Mouse (Mus musculus): ENCODE data around the gene Sppl3. TPM values are rescaled to one million over a fixed set of nuclear protein-coding genes. Genes with fewer than 3 reads are reported as not detected.
A peak's percentile ranks its signal among the peaks of the same experiment; 100 is the strongest.

Sppl3 gene
- total RNA-seq, 2 experiments from 2014 or later: 51.9 to 56.5 TPM

DNA sequence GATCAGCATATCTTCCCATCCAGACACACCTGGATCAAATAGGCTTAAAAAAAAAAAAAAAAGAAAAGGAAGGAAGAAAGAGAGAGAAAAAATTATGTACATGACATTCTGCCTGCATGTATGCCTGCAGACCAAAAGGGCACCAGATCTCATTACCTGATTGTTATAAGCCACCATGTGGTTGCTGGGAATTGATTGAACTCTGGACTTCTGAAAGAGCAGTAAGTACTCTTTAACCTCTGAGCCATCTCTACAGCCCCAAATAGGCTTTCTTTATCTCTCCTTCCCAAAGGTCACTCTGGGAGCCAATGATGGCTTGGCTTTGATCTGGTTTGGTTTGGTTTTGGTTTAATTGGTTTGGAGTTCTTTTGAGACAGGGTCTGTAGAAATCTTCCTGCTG lies 25.9 kb upstream of the Sppl3 start:
- intact Hi-C loops (cut with DNase I): no loop called here
- no peak for DNase-seq

DNA sequence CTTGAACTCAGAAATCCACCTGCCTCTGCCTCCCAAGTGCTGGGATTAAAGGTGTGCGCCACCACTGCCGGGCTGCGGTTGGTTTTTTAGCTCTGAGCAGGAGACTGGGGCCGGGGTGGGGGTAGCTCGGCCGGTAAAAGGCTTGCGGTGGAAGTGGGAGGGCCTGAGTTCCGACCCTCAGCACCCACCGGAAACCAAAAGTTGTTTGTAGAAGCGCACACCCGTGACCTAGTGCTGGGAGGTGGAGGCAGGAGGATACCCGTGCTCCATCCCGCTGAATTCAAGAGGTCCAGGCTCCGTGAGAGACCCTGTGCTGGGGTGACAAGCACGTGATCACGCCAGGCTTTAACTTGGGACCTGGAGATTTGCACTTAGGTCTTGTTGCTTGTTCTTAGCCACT lies 14.5 kb upstream of the Sppl3 start:
- no peak for DNase-seq

DNA sequence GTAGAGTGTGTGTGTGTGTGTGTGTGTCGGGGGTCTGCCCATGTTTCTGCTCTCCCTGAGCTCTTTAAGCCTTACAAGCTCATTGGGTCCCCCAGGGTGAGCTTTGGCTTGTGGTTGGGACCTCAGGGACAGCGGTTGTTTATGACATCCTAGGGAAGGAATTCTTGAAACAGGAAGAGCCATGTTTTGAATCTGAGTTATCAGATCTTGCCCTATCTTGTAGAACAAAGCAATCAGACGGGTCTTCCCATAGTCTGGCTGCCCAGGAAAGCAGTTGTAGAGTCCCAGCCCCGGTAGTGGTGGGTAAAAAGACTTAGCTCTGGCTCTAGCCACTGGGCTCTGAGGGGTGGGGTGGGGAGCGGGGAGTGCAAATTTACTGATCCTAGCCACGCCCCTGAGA lies 13.6 kb upstream of the Sppl3 start:
- no peak for DNase-seq
- intact Hi-C loops (cut with DNase I): no loop called here

More for the DNA sequence above, 14.5 kb upstream of the Sppl3 start:
- intact Hi-C loops (cut with DNase I): no loop called here

DNA sequence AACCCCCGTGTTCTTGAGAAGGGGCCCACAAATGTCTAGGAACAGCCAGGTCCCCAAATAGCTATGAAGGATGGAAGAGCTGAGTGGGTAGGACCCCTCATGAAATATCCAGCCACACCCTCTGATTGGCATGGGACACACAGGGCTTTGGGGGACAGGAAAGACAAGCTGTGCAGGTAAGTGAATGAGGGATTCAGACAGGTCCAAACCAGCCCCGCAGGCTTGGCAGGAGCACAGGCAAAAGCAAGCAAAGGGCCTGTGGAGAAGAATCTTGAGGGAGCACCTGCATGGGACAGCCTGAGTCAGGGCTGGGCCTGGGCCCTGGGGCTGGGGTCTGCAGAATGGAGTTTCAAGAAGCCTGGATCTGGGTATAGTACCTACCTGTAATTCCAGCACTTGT lies 10.4 kb upstream of the Sppl3 start:
- no peak for DNase-seq
- intact Hi-C loops (cut with DNase I): no loop called here

DNA sequence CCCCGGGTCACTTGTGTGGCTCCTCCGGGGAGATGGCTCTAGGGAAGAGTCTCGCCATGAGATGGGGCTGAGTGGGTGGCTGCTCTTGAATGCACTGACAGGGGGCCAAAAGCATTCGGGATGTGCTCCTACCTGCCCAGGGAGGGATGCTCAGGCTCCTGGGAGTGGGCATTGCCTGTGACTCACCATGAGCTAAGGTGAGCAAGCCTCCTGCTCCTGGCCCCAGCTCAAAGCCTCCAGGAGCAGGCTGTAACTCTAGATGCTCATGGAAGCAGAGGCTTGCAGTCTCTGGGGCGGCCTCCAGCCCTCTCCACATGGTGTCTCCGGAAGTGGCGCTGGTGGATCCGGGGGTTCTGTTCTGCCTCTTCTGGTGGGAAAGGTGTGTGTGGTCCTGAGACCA lies 9.5 kb upstream of the Sppl3 start:
- DNase-seq: no peak
- intact Hi-C loops (cut with DNase I): no loop called here

DNA sequence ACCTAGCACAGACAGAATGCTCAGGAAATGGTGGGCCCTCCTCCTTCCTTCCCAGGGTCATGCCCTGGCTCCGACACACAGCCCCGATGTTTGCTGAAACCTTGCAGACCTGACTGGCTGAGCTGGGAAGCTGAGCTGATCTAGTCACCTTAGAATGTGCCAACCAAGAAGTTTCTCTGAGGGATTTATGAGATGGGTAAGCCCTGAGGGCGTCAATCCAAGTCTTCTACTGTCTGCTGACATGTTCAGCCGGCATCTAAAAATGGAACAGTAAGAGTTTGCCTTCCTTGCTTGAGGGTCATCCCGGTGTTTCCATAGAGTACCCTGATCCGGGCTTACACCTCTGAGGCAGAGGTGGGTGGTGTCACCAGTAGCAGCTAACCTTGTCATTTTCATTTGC lies 8.2 kb upstream of the Sppl3 start:
- intact Hi-C loops (cut with DNase I): no loop called here
- no peak for DNase-seq

DNA sequence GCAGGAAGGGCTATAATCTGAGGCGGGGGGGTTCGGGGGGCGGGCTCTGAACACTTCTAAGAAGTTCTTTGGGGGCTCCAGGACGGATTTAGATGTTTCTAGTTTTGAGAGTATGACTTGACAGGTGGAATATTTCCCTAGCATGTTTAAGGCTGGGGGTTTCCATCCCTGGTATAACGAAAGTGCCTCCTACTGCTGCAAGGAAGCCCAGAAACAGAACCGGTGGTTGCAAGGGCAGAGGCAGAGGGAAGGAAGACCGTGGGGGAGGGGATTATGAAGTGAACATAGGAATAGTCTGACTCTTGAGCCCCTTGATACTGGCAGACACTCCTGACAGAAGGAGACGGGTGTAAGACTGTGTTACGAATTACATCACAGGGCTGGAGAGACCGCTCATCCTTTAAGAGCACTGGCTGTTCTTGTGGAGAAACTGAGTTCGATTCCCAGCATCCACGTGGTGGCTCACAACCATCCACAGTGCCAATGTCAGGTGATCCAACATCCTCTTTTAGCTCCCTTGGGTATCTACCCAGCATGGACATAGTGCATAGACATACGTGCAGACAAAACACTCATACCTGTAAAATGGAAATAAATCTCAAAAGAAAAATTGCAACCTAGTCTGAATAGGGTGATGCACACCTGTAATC lies 7.6 kb upstream of the Sppl3 start:
- intact Hi-C loops (cut with DNase I): no loop called here
- no peak for DNase-seq

DNA sequence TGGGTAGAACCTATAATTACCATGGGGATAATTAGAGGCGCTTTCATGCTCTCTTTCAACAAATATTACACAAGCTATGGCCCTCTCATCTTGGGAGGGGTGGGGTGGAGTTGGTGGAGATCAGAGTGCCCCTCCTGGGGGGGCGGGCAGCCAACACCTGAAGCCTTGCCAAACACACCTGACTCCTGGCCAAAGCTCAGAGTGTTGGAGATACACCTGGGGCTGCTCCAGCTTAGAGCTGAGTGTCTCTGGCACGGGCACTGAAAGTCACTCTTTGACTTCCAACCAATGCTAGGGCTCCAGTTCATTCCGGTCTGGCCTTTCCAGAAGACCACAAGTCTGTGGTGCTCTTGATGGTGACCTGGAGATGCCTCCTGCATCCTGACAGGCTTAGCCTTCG lies 3.2 kb upstream of the Sppl3 start:
- intact Hi-C loops (cut with DNase I): no loop called here
- no peak for DNase-seq

DNA sequence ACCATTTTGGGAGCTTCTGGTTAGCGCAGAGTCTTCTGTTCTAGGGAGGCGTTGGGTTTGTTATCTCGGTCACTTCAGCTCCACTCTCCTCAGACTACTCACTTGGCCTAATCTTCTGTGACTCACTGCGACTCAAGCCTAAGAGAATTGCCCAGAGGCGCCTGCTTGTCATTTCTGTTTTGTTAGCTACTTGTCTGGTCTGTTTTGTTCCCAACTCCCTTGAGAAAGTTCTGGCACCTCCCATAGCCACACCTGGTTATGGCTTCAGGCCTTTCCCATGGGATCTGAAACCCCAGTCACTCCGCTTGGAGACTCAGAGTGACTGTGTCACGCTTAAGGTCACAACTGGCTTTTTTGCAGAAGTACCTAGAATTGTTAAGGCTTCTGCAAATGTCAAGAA lies 2.6 kb upstream of the Sppl3 start:
- no peak for DNase-seq
- intact Hi-C loops (cut with DNase I): no loop called here

DNA sequence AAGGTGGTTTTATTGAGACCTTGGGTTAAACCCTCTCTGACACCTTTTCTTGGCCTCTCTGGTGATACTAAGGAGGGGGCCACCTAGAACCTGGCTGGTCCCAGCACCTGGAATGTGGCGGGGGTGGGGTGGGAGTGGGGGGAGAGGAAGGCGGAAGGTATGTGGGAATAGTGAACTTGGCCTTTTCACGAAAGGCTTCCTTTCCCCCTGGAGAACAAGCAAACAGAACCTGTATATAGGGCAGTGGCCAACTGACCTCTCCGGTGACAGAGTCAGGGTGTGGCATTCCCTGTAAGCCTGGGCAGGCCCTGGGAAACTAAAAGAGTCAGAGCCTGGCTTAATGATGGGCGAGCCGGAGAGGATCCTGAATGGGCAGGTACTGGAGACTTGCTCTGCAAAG lies 1.8 kb upstream of the Sppl3 start:
- DNase-seq: no peak
- intact Hi-C loops (cut with DNase I): no loop called here

DNA sequence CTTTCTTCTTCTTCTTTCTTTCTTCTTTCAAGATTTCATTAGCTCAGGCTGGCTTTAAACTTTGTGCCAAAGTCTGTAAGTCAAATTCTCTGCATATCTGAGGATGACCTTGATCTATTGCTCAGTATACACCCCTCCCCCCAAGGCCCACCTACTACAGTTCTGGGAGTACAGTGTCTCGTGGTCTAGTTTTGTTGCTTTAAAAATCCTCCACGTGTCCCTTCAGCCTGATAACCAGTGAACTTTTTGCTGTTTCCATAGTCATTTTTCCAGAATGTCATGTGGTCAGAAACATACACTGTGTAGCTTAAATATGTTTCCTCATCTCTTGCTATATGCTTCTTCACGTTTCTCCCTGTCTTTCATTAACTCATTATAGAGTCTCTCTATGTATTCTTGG lies 976 bp upstream of the Sppl3 start:
- intact Hi-C loops (cut with DNase I): loop anchor here (2.0 kb wide), 1 partner anchor 67 kb away; no protein-coding TSS in a partner anchor
- no peak for DNase-seq

DNA sequence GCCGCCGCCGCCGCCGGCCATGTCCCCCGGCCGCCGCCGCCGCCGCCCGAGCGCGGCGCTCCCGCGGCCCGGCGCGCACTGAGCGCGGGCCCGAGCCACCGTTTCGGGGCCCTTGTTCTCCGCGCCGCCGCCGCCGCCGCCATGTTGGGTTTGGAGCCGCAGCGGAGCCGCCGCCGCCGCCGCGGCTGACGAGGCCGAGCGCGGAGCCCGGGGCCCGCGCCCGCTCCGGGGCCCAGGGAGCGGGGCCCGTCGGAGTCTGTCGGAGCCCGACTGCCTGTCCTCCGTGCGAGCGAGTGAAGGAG lies 231 bp downstream of the Sppl3 start:
- intact Hi-C loops (cut with DNase I): loop anchor here (2.0 kb wide), 1 partner anchor 66 kb away; no protein-coding TSS in a partner anchor
- no peak for DNase-seq

DNA sequence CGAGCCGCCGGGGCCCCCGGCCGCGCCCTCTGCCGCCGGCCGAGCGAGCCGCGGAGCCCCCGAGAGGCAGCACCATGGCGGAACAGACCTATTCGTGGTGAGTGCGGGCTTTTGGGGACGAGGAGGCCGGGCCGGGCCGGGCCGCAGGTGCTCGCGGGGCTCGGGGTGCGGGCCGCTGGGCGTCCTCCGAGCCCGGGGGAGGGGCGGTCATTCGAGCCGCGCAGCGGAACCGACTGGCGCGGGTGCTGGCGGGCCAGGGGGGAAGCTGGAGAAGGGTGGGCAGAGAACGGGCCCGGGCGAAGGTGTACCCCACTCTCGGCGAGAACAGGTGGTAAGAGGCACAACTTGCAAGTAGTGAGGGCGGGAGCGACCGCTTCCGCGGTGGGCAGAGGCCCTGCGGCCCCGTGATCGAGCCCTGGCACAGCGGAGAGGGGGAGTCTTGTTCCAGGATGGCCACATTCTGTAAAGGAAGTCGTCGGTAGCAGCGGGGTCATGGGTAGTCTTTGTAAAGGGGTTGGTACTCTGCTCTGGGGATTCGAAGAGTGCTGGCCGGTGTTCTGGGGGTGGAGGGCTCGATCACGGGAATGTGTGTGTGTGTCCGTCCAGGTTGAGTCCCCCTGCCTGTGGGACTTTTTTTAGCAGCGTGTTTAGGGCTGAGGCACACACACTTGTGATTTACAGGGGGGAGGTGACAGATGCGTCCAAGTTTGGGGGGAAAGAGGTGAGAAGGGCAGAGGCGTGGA lies 753 bp downstream of the Sppl3 start:
- peak; percentile 62 to 67 for DNase-seq
- intact Hi-C loops (cut with DNase I): loop anchor here (2.0 kb wide), 1 partner anchor 65 kb away; no protein-coding TSS in a partner anchor

DNA sequence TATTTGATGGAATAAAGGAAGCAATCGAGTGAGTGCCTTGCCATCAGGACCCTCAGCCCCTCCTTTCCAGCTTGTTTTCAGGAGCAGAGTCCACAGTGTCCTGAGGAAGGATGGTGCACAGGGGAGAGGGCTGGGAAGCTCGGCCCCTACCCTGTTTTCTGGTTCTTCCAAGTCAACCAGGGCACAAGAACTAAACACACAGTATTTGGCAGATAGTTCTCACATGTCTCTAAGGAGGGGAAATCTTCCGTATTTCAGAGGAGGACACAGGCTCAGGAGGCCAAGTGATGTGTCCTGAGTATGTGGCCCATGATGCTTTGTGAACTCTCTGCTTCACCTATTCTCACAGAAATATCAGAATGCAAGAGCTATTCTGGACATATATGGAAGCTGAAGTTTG lies 2.5 kb downstream of the Sppl3 start:
- DNase-seq: no peak
- intact Hi-C loops (cut with DNase I): no loop called here

DNA sequence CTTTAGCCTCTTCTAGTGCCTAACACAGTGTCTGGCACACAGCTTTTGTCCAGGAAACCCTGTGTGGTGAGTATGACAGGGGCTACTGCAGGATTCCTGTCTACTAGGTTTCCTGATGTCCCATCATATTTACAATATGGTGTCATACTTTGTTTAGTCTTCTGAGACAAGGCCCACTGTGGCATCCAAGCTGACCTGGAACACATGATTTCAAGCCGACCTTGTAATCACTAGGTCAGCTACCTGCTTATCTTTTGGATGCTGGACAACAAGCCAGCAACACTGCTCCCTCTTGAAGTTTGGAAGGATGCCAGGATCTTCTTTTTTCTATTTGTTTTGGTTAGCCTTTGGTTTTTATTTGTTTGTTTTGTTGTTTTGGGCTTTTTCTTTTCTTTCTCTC lies 3.6 kb downstream of the Sppl3 start:
- intact Hi-C loops (cut with DNase I): no loop called here

DNA sequence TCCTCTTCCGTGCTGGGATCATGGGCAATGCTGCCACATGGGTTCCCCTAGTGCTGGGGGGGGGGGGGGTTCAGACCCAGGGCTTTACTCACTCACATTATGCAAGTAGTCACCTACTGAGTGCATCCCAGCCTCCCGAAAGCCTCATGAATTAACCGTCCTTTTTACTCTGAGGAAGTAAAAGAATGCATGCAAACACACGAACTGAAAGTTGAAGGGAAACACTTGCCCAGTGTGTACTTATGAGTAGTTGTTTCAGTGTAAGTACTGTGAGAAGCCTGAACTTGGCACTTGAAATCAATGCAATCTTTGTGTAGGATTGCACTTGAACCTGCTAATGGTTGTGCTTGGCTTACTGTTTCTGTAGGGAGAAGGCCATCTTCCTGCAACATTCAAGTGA lies 4.2 kb downstream of the Sppl3 start:
- intact Hi-C loops (cut with DNase I): no loop called here

More for the DNA sequence above, 3.6 kb downstream of the Sppl3 start:
- DNase-seq: peak; percentile 44 to 53

DNA sequence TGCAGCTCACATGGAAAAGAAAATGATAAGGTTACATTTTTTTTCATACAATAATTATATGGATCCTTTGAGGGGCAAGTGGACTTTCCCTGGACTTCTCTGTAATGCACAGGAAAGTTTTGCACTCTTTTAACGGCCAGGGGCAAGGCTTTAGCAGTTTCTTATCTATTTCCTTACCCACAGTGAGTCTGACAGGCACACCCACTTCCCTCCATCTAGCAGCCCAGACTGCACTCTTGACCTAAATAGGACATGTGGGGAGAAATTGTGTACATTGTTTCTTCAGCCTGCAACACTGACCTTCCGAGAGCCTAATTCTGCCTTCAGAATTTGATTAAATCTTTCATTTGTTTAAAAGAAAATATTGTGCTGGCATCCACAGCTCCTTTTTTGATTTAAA lies 7.3 kb downstream of the Sppl3 start:
- intact Hi-C loops (cut with DNase I): no loop called here
- no peak for DNase-seq

More for the DNA sequence above, 4.2 kb downstream of the Sppl3 start:
- no peak for DNase-seq

DNA sequence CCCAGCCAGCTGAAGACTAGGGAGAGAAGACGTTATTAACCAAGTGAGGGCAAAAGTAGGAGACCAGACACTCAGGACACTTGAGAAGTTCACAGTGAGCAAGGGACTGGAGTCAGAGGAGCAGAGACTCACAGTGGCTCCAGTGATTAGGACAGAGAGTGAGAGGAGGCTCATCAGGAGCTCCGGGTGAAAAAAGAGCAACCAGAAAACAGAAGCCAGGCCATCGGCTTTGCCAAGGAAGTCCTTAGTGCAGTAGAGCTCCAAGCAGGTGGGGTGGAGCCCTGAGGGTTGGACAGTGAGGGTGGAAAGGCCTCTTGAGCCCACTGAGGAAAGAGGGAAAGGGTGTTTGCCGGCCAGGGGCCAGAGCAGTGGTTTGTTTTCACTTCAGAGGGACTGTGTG lies 7.9 kb downstream of the Sppl3 start:
- DNase-seq: no peak

DNA sequence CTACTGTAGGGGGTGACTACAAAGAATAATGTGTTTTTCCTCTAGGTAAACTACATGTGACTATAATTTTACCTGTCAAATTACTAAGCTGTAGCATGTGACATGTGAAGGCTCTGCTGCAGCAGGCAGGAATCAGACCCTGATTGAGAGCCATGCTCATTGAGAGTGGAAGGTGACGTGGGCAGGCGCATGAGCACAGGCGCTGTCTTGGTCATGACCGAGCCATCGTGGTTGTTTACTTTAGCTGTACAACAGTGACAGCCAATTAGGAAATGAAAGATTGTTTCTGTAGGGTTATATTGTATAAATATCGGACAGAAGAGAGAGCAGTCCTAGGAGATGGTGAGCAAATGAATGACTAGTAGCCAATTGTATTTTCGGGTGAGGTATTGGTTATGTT lies 11.1 kb downstream of the Sppl3 start:
- intact Hi-C loops (cut with DNase I): no loop called here
- no peak for DNase-seq

More for the DNA sequence above, 7.9 kb downstream of the Sppl3 start:
- intact Hi-C loops (cut with DNase I): no loop called here

DNA sequence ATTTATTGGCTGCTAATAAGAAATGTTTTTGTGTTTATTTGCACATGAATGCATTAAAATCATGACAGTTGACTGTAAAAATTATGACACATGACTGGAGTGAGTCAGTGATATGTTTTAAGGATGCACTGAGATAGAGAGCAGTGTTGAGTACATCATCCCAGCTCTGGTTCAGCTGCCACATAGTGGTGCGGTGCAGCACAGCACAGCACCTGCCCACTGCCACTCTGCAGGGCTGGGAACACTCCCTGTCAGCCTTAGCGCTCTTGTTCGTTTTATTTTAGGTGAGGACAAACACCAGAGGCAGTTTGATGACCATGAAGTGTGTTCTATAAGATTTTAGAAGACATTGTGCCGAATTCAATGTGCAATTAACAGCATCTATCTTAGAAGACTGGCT lies 15.2 kb downstream of the Sppl3 start:
- no peak for DNase-seq
- intact Hi-C loops (cut with DNase I): no loop called here

DNA sequence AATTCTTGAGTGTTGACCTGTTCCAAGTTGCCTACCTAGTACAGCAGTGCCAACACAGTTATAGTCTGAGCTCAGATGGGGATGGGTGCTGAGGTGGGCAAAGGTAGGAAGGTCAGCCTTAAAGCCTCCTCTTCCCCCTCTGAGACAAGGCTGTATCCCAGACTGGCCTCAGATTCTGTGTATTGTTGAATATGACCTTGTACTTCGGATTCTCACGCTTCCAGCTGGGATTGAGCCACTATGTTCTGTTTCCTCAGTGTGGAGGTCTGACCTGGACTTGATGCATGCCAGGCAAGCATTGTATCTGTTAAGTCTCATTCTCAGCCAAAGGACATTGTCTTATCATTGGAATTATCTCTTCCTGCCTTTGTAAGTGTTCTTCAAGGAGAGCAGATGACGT lies 16.2 kb downstream of the Sppl3 start:
- DNase-seq: no peak
- intact Hi-C loops (cut with DNase I): no loop called here

DNA sequence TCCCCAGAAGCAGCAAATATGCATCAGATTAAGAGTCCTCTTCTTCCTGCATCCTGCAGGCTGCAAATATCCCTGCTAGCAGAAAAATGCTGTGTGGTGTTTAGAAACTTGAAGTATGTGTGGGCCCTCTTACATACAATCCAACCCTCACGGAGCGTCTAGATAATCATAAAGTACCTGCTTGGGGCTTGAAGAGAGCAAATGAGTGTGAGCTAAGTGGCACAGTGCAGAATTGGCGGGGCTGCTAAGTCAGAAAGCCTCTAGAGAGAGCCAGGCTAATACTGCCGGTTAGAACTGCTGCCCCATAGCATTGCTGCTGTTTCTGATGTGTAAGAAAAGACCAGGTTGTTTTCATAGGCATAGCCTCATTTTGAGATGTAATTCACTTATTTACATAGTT lies 18.0 kb downstream of the Sppl3 start:
- DNase-seq: no peak
- intact Hi-C loops (cut with DNase I): no loop called here

DNA sequence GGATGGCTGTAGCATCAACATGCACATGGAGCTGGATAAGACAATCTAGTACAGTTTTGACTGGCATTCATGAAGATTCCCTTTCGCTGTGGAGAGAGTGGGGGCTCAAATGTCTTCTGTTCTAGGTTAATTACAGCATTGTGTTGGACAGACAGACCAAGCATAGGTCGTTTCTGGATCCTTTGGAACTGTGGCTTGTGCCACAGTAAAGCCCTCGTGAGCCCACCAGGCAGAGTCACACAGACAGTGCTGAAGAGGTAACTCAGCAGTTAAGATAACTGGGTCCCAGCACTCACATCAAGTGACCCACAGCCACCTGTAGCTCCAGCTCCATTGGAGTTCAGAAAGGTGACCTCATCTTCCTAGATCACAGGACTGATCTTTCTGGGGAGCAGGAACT lies 18.6 kb downstream of the Sppl3 start:
- no peak for DNase-seq
- intact Hi-C loops (cut with DNase I): no loop called here
